Mouse (Mus musculus): Measurements from ENCODE around the gene Gm10718. TPM values are rescaled to one million over a fixed set of nuclear protein-coding genes. Genes with fewer than 3 reads are reported as not detected.

Gm10718 gene
- not detected for polyA plus RNA-seq (2014; fragmentation: Illumina TruSeq; extraction: RNeasy Lipid Tissue Mini Kit (QIAGEN cat#74804); ENCODE audit: insufficient read depth, low read depth, low replicate concordance)

GRCm38 (mm10) chr9:3023312-3023984 lies at the start of gene Gm10718:
TSS of gene Gm10718 (plus strand) at chr9:3023547.

GRCm38 (mm10) chr9:3000445-3000972 lies 22.8 kb upstream of the Gm10718 start, which contains the start of gene Gm10722:
TSS of gene Gm10722 (plus strand) at chr9:3000922.

DNA sequence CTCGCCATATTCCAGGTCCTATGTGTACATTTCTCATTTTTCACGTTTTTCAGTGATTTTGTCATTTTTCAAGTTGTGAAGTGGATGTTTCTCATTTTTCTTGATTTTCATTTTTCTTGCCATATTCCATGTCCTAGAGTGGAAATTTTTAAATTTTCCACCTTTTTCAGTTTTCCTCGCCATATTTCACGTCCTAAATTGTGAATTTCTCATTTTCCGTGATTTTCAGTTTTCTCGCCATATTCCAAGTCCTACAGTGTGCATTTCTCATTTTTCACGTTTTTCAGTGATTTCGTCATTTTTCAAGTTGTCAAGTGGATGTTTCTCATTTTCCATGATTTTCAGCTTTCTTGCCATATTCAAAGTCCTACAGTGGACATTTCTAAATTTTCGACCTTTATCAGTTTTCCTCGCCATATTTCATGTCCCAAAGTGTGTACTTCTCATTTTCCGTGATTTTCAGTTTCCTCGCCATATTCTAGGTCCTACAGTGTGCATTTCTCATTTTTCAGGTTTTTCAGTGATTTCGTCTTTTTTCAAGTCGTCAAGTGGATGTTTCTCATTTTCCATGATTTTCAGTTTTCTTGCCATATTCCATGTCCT lies 20.5 kb upstream of the Gm10718 start, which contains the start of gene Gm11168:
Gene Gm11168, plus strand, starts transcription at position 553 of the 603 bp plus-strand sequence.

DNA sequence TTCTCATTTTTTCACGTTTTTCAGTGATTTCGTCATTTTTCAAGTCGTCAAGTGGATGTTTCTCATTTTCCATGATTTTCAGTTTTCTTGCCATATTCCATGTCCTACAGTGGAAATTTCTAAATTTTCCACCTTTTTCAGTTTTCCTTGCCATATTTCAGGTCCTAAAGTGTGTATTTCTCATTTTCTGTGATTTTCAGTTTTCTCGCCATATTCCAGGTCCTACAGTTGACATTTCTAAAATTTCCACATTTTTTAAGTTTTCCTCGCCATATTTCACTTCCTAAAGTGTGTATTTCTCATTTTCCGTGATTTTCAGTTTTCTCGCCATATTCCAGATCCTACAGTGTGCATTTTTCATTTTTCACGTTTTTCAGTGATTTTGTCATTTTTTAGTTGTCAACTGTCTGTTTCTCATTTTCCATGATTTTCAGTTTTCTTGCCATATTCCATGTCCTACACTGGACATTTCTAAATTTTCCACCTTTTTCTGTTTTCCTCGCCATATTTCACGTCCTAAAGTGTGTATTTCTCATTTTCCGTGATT lies 10.5 kb upstream of the Gm10718 start, which contains the start of gene Gm10721:
Gene Gm10721, plus strand, starts transcription at position 408 of the 547 bp plus-strand sequence.

GRCm38 (mm10) chr9:3015354-3015753 lies 8.0 kb upstream of the Gm10718 start, which contains the start of gene Gm10720:
TSS of gene Gm10720 (plus strand) at chr9:3015654.

GRCm38 (mm10) chr9:3017108-3017507 lies 6.2 kb upstream of the Gm10718 start, which contains the start of gene Gm10719:
TSS of gene Gm10719 (plus strand) at chr9:3017408.

GRCm38 (mm10) chr9:3024912-3025467 lies 1.6 kb downstream of the Gm10718 start, which contains the start of gene Gm10717:
TSS of gene Gm10717 (plus strand) at chr9:3025417.

GRCm38 (mm10) chr9:3034299-3034698 lies 11.0 kb downstream of the Gm10718 start, which contains the start of gene Gm17535:
TSS of gene Gm17535 (plus strand) at chr9:3034599.

DNA sequence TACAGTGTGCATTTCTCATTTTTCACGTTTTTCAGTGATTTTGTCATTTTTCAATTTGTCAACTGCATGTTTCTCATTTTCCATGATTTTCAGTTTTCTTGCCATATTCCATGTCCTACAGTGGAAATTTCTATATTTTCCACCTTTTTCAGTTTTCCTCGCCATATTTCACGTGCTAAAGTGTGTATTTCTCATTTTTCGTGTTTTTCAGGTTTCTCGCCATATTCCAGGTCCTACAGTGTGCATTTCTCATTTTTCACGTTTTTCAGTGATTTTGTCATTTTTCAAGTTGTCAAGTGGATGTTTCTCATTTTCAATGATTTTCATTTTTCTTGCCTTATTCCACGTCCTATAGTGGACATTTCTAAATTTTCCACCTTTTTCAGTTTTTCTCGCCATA lies 13.2 kb downstream of the Gm10718 start, which contains the start of gene Gm10715:
Gene Gm10715, plus strand, starts transcription at position 301 of the 400 bp plus-strand sequence.

Other genes with a start within 250 kb of the Gm10718 start
- gene Gm10722, start 22.6 kb upstream of the Gm10718 start, polyA plus RNA-seq (2014; fragmentation: Illumina TruSeq; extraction: RNeasy Lipid Tissue Mini Kit (QIAGEN cat#74804); ENCODE audit: insufficient read depth, low read depth, low replicate concordance), result not detected
- gene Gm11168, start 20.2 kb upstream of the Gm10718 start, polyA plus RNA-seq (2014; fragmentation: Illumina TruSeq; extraction: RNeasy Lipid Tissue Mini Kit (QIAGEN cat#74804); ENCODE audit: insufficient read depth, low read depth, low replicate concordance), result not detected
- not detected for gene Gm10721, start 10.4 kb upstream of the Gm10718 start, polyA plus RNA-seq (2014; fragmentation: Illumina TruSeq; extraction: RNeasy Lipid Tissue Mini Kit (QIAGEN cat#74804); ENCODE audit: insufficient read depth, low read depth, low replicate concordance)
- gene Gm10720, start 7.9 kb upstream of the Gm10718 start, polyA plus RNA-seq (2014; fragmentation: Illumina TruSeq; extraction: RNeasy Lipid Tissue Mini Kit (QIAGEN cat#74804); ENCODE audit: insufficient read depth, low read depth, low replicate concordance), result not detected
- not detected for gene Gm10719, start 6.1 kb upstream of the Gm10718 start, polyA plus RNA-seq (2014; fragmentation: Illumina TruSeq; extraction: RNeasy Lipid Tissue Mini Kit (QIAGEN cat#74804); ENCODE audit: insufficient read depth, low read depth, low replicate concordance)
- gene Gm10717, start 1.9 kb downstream of the Gm10718 start, polyA plus RNA-seq (2014; fragmentation: Illumina TruSeq; extraction: RNeasy Lipid Tissue Mini Kit (QIAGEN cat#74804); ENCODE audit: insufficient read depth, low read depth, low replicate concordance), result not detected
- not detected for gene Gm17535, start 11.1 kb downstream of the Gm10718 start, polyA plus RNA-seq (2014; fragmentation: Illumina TruSeq; extraction: RNeasy Lipid Tissue Mini Kit (QIAGEN cat#74804); ENCODE audit: insufficient read depth, low read depth, low replicate concordance)
- gene Gm10715, start 13.3 kb downstream of the Gm10718 start, polyA plus RNA-seq (2014; fragmentation: Illumina TruSeq; extraction: RNeasy Lipid Tissue Mini Kit (QIAGEN cat#74804); ENCODE audit: insufficient read depth, low read depth, low replicate concordance), result not detected